Mouse (Mus musculus) embryo, embryonic 11.5 days (tissue): ENCODE measurements around the gene Rpl12.

ENCODE experiments used
- DNase-seq: peaks from one replicate; pipeline ENCODE4 v3.0.0-alpha.2; 2012; ENCODE audit warnings: low read depth, low spot score

Rpl12 gene

DNA sequence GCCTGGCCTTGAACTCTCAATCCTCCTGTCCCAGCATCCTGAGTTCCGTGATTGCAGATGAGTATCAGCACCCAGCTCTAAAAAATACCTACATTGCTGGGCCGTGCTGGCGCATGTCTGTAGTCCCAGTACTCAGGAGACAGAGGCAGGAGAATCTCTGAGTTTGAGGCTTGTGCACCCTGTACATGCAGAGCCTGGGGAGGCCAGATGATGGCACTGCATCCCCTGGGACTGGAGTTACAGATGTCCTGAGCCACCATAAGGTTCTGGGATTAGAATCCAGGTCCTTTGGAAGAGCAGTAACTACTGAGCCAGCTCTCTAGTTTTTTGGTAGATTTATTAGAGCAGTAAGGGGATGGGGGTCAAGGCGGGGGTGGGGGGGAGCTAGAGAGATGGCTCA, 20.9 kb upstream of the Rpl12 start:
- no peak for DNase-seq

DNA sequence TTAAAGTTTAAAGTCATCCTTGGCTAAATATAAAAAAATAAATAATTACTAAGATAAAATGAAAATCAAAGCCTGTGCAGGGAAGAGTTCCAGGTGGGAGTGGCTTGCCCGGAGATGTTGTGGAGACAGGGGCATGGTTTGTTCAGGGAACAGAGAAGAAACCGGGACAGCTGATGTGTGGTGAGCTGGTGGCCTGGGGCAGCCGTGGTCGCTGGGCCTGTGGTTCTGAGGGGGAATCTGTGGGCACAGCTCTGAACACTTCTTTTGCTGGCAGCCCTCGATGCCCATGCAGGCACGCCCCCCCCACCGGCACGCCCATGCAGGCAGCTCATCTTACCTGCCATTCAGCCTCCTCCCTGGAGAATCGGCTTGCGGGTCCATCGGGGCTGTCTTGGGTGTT, 13.9 kb upstream of the Rpl12 start:
- no peak for DNase-seq

DNA sequence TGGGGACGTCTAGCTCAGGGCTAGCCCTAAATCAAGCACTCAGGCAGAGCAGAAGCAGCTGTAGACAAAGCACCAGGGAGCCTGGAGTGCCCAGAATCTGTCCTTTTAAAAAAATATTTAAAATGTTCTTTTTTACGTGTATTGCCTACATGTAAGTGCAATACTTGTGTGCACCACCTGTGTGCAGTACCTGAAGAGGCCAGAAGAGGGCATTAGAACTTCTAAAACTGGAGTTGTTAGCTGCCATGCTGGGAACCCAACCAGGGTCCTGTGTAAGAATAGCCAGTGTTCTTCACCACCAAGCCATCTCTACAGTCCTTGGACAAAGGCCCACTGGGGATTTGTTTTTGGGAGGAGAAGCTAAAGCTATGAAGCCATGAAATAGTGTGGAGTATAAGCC, 6.8 kb upstream of the Rpl12 start:
- DNase-seq: no peak

DNA sequence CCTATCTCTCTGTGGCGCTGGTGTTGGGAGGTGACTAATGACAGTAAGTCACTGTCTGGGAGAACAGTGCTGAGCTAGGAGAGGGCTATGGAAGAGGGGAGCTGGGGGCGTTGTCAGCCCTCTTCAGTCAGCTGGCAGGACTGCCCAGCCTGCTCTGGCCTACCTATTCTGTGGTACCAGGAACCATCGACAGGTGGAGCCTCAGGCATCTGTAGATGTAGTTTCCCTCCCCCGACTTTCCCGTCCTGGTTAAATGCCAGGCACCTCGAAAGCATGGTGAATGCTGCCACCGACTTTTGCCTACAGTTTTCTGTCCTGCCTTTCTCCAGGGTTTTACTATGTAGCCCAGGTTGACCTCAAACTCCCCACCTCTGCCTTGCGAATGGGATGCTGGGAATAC, 4.0 kb upstream of the Rpl12 start:
- no peak for DNase-seq

DNA sequence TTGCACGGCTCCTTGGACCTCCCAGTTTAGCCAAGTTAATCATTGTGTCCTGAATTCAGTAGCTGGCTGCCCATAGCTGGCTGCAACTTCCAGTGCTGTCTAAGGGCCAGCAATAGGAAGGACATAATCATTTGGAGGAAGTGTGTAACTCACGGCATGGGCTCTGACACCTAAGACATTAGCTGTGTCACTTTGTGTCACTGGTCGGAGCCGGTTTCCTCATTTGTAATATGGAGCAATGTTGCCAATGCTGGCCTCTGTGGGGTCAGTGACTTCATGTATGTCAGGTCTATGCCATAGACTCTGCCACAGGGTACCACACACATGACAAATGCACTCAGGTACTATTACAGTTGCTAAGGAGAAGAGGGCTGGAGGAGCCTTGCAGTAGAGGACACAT, 1.1 kb upstream of the Rpl12 start:
- DNase-seq: no peak

DNA sequence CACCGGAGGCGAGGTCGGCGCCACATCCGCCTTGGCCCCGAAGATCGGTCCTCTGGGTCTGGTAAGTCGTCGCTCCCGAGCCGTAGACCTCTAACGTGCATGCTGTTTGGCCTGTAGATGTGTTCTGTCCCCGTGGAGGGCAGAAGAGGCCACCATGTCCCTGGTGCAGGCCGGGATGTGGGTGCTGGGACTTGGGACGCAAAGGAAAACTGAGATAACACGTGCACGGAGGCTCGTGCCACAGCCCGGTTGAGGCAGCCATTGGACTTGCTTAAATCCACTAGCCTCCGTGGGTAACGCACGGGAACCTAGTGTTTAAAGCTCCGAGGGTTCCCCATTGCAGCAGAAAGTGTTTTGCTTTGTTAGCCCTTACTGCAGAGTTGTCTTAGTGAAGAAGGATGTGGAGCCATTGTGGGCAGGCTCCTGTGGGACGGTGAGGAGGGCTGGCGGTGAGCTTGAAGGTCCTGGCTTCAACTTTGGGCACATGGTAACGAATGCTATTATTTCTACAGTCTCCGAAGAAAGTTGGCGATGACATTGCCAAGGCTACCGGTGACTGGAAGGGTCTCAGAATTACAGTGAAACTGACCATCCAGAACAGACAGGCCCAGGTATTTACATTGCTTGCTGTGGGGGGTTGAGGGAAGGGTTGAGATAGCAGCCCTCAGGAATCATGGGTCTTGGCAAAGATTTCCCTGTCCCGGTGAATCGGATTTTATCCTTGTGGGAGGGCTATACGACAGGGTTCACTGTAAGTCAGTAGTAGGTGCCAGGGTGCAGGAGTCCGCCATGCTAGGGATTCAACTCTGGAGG, 909 bp downstream of the Rpl12 start:
- no peak for DNase-seq

DNA sequence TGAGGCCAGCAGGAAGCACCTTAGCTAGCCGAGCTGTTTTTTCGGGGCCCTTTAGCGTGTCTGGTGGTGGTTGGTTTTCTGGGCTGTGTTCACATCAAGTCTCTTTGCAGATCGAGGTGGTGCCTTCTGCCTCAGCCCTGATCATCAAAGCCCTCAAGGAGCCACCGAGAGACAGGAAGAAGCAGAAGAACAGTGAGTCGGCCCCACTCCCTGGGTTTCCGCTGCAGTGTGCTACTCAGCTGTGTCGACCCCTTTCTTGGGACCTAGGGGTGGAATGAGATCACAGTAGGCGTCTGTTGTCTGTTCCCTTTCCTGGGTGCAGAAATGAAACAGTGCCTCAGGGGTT, 1.5 kb downstream of the Rpl12 start:
- DNase-seq: no peak

DNA sequence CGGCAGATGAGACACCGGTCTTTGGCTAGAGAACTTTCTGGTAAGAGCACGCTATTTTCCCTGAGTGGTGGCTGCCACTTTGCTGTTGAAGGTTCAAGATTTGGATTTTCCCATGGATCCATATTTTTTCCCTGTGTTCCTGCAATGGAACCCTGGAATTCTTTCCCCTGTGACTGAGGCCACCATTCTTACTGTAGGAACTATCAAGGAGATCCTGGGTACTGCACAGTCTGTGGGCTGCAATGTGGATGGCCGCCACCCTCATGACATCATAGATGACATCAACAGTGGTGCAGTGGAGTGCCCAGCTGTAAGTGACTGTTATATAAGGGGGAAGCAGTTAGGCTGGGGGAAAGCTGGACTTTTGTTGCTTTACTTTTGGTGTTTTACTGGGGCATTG, 2.2 kb downstream of the Rpl12 start:
- no peak for DNase-seq

DNA sequence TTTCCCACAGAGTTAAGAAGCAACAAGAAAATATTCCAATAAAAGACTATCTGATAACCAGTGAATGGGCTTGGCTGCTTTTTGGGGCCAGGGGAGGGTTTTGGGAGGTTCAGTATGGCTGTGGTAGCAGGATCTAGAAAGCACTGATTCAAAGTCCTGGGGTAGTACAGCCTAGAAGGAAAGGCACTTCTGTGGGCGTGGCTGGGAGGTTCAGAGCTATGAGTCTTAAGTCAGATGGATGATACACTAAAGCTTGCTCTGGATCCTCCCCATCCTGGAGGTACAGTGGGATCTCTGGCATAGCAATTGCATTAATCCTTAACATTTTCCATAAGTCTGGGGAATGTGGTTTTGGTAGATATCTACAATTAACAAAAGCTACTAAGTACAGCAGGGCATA, 2.6 kb downstream of the Rpl12 start:
- DNase-seq: no peak

DNA sequence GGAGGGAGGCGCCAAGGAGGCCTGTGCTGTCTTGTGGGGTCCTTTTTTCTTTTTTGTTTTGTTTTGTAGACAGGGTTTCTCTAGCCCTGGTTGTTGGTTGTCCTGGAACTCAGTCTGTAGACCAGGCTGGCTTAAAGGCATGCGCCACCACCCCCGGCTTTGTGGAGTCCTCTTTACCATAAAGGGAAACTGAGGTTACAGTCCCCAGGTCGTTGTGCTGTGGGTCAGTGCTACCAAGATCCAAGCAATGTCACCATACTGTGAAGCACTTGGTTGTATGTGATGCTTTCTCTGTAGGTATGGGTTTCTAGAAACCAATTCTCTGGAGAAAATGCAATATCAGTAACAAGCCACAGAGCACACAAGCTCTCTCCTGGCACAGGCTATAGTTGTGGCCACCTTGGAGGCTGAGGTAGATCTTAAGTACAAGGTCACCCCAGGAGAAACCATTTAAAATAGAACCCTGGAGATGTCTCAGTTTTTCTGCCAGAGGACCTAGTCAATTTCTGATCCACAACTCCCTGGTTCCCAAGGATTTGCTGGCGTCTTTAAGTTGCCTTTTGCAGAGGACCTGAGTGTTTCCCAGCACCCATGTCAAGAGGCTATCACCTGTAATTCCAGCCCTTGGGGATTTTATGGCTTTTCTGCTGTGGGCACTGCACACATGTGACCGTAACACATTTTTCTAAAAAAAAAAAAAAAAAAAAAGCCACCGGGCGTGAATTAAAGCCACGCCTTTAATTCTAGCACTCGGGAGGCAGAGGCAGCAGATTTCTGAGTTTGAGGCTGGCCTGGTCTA, 3.5 kb downstream of the Rpl12 start:
- DNase-seq: no peak

DNA sequence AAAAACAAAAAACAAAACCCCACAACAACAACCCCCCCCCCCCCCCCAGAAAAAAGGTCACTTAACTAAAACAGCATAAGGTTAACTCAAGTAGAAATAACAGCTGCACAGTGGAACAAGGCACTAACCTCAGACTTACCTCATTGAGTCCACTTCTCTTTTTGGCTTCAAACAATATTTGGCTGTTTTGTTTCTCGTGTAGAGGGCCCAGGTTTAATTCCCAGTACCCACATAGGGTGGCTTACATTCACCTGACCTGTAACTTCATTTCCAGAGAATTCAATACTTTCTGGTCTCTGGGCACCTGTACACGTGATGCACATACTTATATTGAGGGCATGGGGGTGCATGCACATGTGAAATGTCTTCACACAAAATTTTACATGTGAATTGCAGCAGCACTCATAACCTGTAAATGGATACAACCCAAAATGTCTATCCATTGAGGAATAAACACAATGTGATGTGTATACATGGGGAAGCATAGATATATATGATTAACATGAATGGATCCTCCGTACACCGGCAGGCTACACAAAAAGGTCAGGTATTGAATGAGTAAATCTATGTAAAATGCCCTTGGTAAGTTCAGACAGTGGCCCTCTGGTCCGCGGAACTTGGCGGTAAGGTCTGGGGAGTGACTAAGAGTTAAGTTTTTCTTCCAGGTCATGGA, 4.3 kb downstream of the Rpl12 start:
- DNase-seq: no peak

DNA sequence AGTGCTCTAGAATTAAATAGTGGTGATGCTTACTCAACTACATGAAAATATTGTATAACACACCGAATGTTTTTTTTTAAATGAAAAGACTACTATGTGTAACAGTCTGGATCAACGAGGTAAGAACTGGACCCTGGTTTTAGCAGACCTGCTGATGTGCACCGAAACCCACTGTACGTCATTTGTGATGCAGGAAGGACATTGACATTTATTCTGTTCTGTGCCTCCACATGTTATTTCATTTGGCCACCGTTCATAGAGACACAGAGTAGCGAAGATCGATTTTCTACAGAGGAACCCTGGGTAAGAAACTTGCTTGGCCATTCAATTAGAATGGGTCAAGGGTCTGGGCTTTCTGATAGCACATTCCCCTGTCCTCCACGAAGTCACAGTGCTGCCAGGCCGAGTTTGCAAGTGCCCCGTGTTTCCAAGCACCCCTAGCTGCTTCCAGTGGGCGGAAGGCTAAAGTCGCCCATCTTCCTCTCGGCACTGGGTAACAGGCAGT, 4.9 kb downstream of the Rpl12 start:
- no peak for DNase-seq

DNA sequence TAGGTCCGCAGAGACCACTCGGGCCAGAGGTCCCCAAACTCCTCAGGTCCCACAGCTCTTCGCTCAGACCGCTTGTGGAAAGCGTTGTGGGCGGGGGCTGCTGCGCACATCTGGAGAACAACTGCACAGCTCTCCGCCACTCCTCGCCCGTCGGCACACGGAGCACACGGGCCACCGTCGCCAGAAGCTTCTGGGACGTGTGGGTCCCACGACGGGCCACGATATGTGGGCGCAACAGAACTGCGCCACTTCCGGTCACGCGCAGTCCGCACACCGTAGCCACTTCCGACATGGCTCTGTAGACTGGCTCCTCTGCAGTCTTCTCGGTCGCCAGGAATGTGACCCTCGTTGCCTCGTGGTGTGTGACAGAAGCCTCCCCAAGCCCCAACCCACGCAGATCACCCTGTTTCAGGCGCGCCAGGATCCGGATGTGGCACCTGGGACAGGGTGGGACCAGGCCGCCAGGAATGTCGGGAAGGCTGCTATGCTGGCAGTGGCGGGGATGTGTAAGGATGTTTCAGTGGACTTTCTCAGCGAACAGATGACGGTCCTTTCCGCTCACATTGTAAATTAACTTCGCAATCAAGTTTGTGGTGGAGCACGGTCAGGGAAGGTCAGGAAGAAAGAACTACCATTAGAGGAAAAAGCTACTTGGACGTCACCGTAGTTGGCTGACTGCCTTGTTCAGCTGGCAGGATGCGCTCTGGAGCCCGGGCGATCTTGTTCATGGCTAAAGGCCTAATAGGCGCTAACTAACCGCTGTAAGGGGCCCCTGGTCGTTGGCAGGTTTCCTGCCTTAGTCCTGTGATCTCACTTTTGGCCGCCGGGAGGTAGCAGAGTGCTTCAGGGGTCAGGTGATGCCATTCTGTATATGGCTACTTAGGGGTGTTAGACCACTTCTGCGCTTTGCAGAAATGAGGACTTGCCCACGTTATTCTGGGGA, 5.6 kb downstream of the Rpl12 start:
- peak; percentile 67 for DNase-seq

DNA sequence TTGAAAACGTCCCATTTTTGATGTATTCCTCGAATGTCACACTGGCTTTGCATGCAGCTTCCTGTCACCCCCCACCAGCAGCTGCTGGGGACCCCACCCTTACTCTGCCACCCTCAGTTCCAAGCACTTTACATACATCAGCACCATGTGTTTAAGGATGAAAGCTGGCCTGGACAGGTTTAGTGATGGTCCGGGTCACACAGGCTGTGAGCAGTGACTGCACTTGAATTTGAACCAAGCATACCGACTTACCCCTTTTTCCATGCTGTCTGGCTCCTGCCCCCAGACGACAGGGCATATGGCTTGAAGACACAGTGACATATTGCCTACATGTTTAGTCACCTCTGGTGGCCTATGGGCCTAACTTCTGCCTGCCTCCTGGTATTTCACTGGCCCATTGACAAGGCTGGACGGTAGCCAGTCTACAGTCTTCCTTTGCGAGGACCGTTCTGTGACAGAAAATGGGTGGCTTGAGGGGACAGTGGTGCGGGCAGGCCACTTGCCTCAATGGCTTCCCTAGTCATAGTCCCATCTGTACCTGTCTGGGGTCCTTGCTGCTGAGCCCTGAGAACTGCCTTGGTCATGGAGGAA, 6.8 kb downstream of the Rpl12 start:
- DNase-seq: no peak

DNA sequence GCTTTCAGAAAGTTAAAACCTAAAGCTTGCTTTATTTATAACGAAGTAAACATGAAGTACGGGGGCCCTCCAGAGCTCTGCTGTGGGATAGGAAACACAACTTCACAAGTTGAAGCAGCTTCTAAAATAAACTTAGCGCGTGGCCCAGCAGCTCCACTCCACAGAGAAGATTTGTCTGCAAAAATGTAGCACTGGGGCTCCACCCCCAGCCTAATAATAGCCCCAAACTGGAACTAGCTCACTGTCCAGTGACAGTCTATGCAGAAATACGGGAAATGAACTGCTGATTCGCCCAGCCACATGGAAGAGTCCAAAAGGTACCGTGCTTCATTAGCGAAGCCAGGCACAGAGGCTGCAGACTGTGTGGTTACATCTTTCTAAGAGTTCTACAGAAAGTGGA, 8.0 kb downstream of the Rpl12 start:
- no peak for DNase-seq

DNA sequence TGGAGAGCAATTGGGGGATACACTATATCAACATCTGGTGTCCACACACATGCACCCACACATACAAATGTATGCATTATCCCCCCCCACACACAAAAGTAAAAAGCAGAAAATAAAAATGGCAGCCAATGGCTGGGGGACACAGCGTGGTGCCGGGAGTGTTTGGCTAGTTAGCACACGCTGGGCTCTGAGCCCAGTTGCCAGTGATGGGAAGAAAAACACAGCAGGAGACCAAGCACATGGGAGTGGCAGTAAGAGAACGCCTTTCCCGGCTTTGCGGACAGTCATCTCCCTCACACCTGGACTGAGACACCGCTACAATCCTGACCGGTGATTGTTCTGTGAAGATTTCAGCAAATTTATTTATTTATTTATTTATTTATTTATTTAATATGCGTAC, 9.9 kb downstream of the Rpl12 start:
- no peak for DNase-seq

DNA sequence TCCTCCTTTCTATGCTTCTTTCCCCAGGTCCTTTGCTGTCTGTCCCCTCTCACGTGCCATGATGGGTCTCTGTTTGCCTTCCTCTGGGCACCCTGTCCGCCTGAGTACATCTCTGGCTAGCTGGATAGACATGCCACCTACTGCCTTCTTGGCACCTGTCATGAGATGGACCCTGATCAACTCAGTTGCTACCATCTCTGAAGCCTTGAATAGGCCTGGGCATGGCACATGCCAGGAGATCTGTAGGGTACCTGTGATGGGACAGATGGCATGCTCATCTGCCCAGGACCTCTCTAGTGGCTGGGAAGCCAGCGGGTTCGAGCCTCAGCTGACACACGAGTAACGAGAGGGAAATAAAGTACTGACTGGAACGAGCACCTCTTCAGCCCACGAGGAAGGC, 12.9 kb downstream of the Rpl12 start:
- DNase-seq: no peak

DNA sequence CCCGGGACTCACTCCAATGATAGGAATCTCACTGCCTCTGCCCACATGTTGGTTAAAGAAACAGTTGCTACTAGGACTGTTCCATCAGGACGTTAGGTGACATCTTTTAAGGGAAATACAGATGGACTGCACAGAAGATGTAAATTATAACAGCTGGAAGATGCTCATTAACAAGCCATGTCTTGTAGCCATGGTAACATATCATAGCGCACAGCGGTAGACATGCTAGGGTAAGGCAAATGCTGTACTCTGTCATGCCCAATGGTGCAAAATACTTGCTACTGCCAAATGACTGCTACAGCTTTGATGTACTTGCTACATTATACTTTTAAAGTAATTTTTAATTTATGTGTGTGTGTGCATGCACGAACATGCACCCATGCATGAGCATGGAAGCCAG, 15.8 kb downstream of the Rpl12 start:
- DNase-seq: no peak

DNA sequence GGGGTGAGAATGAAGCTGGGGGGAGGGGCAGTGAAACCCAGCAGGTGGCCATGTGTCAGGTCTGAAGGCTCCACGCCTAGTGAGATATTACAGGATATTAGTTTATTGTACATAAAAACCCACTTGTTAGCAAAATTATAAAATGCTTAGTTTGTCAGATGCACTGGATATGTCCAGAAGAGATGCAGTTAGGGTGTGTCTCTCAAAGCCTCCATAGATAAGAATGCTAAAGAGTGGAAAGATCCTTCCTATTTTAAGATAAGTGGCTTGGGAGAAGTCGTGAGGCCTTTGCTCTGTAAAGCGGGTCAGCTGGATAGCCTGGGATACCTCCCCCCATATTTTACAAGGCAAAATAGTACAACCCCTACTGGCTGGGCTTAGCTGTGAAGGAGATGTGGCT, 17.3 kb downstream of the Rpl12 start:
- no peak for DNase-seq

DNA sequence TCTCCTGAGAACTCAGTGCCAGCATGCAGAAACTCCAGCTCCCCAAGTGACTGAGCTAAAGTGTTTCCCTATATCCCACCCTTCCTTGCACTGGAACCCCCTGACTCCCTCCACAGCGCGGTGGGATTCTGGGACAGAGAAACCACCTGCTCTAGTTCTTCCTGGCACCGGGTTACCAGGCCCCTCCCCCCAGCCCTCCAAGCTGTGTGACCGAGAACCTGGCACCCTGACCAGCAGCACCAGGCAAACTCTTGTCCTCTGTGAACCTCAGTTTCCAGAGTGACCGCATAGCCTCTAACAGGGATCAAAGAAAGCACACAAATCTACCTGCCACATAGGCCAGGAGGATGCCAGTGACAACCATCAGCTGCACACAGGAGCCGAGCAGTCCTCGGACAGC, 18.3 kb downstream of the Rpl12 start:
- no peak for DNase-seq

DNA sequence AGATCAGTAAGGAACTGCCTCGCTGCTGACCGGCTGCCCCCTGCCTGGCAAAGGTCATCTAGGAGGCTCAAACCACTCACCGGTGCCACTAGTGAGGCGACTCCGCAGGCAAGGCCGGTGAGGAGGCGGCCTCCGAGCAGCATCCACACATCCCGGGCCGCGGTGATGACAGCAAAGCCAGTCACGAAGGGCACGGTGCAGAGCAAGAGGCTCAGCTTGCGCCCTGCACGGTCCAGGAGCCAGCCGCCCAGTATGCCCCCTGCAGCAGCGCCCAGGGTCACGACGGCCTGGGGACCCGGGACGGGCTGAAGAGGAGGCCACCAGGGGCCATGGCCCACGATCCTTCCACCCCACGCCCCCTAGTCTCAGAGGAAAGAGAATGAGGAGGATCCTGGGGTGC, 19.9 kb downstream of the Rpl12 start:
- DNase-seq: no peak
